Mouse (Mus musculus): ENCODE measurements around the gene Ppp1r1b. TPM values are rescaled to one million over a fixed set of nuclear protein-coding genes. Genes with fewer than 3 reads are reported as not detected.
"Not testable (repeated sequence)": the region's sequence is repeated elsewhere in the genome, so short reads cannot be mapped to it uniquely, and the experiment has no call there.

The Ppp1r1b gene
- polyA plus RNA-seq, 1 experiment from 2014 or later = 0.10 TPM

DNA sequence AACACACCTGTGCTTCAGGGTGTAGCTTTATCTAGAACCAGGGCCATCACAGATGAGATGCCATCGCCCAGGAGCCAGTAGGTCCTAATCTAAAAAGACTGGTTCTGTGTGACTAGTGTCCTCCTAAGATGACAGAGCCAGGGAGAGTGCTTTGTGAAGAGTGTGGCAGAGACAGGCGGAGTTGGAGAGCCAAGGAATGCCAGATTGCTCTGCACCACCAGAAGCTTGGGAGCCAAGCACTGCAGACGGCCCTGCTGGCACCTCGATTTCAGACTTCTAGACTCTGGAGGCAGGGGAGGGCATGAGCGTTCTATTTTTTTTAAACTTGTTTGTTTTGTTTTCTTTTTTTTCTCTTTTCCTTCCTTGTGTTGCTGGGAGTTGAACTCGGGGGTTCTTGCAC is 21.1 kb downstream of the Ppp1r1b start:
- Histone ChIP-seq H3K27me3 (replicated peaks) (no peaks in the 10 kb centered on the region), H3K9ac (no peak overlapping the region), H3K4me3 (no peak overlapping the region), H3K4me2 (no peak overlapping the region), H3K27ac (no peak overlapping the region), H3K36me3 (peaks cover 11% of the 10 kb centered on the region), H3K4me1 (peaks cover 1% of the 10 kb centered on the region; the same call in 1 of the 2 replicates), H3K9me3 (replicated peaks) (no peaks in the 10 kb centered on the region)
- ATAC-seq = no peak
- WGBS (ENCODE audit: insufficient replicate concordance) = 67% methylated on average over 6 of the region's 6 CpGs

DNA sequence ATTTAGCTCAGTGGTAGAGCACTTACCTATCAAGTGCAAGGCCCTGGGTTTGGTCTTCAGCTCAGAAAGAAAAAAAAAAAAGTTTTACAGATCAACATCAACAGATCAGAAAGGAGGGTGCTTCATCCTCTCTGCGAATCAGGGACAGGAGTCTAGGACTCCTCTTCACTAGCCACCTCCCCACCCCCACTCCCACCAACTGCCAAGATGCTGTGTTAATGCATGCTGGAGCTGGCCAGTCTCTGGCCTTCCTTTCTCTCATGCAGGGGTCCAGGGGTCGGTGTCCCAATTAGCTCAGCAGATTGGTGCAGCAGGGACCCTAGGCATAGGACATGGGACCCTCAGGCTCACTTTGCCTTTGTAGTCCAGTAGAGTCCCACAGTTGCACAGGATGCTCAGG is 22.4 kb downstream of the Ppp1r1b start:
- no peak overlapping the region for H3K9ac ChIP-seq
- no peaks in the 10 kb centered on the region for H3K27me3 ChIP-seq (replicated peaks)
- 83% methylated on average over 2 of the region's 2 CpGs for WGBS (ENCODE audit: insufficient replicate concordance)
- no peaks in the 10 kb centered on the region for H3K4me1 ChIP-seq
- H3K27ac ChIP-seq = no peak overlapping the region
- H3K4me2 ChIP-seq = no peak overlapping the region
- peaks cover 24% of the 10 kb centered on the region for H3K36me3 ChIP-seq
- H3K4me3 ChIP-seq = no peak overlapping the region
- no peaks in the 10 kb centered on the region for H3K9me3 ChIP-seq (replicated peaks)
- ATAC-seq = no peak

DNA sequence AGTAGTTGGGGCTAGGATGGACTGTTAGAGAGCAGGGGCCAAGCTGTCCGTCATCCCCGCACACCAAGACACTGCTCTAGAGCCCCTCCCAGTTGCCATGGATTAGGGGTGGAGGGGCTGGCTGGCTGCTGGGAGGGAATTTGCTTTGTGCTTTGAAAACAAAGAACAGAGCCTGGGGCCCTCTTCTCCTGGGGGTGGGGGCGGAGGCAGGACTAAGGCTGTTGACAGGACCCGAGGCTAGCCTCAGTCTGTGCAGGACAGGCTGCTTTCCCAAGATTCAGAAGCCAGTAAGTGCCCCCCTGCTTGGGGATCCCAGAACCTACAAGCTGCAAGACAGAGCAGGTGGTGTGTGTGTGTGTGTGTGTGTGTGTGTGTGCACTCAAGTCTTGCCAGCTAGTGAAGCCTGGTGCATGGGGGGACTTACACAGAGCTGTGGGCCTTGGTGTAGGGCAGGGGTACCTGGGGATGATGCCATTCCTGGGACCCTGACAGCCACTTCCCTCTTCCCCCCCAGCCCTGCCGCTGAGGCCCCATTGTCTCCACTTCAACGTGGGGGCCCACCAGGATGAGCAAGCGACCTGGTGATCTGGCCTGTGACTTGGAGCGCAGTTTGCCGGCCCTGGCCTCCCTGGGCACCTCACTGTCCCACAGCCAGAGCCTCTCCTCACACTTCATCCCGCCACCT is 23.5 kb downstream of the Ppp1r1b start:
- Histone ChIP-seq H3K27ac (no peak overlapping the region), H3K4me2 (no peak overlapping the region), H3K27me3 (replicated peaks) (no peaks in the 10 kb centered on the region), H3K36me3 (peaks cover 35% of the 10 kb centered on the region), H3K4me1 (no peaks in the 10 kb centered on the region), H3K4me3 (no peak overlapping the region), H3K9me3 (replicated peaks) (no peaks in the 10 kb centered on the region), H3K9ac (no peak overlapping the region)
- ATAC-seq = no peak
- WGBS (ENCODE audit: insufficient replicate concordance) = 67% methylated on average over 9 of the region's 10 CpGs

DNA sequence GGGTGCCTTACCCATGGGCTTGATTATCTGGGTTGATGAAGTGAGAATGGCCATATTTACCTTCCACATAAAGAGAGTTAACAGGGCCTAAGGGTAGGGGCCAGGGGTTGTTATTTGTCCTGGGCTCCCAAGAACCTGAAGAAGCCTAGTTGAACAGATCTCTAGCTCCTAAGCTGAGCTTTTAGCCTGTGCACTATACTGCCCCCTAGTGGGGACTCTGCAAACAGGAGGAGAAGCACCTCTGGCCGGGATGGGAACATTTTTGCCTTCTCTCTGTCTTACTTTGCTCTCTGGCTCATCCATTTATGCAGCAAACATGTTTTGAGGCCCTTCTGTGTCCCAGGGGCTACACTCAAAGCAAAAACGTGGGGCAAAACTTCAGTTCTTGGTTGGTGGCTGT is 24.2 kb downstream of the Ppp1r1b start:
- no peaks in the 10 kb centered on the region for H3K9me3 ChIP-seq (replicated peaks)
- WGBS (ENCODE audit: insufficient replicate concordance) = 12% methylated on average over 2 of the region's 2 CpGs
- no peak for ATAC-seq
- no peak overlapping the region for H3K27ac ChIP-seq
- no peak overlapping the region for H3K4me2 ChIP-seq
- H3K9ac ChIP-seq = no peak overlapping the region
- H3K4me1 ChIP-seq = no peaks in the 10 kb centered on the region
- no peak overlapping the region for H3K4me3 ChIP-seq
- no peaks in the 10 kb centered on the region for H3K27me3 ChIP-seq (replicated peaks)
- peaks cover 42% of the 10 kb centered on the region for H3K36me3 ChIP-seq

DNA sequence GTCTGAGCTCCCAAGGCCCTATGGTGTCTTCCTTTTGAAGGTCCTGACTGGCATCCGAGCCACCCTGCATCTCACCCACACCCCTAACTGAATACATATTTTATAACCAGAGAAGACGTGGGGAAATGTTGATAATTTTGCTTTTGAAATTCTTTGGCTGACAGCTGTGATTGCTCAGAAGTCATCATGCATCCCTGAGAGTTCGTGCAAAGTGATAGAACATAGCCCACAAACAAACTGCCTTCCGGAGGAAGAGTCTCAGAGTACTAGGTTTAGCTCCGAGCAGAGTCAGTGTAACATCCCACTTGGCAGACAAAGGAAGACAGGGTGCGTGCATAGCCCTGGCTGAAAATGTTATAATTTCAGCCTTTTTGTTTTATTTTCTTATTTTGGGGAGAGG is 25.0 kb downstream of the Ppp1r1b start:
- Histone ChIP-seq H3K27me3 (replicated peaks) (no peaks in the 10 kb centered on the region), H3K4me2 (no peak overlapping the region), H3K9ac (no peak overlapping the region), H3K9me3 (replicated peaks) (no peaks in the 10 kb centered on the region), H3K4me3 (no peak overlapping the region), H3K4me1 (no peaks in the 10 kb centered on the region), H3K27ac (no peak overlapping the region), H3K36me3 (peaks cover 50% of the 10 kb centered on the region)
- WGBS (ENCODE audit: insufficient replicate concordance) = 83% methylated on average over 6 of the region's 6 CpGs
- no peak for ATAC-seq

DNA sequence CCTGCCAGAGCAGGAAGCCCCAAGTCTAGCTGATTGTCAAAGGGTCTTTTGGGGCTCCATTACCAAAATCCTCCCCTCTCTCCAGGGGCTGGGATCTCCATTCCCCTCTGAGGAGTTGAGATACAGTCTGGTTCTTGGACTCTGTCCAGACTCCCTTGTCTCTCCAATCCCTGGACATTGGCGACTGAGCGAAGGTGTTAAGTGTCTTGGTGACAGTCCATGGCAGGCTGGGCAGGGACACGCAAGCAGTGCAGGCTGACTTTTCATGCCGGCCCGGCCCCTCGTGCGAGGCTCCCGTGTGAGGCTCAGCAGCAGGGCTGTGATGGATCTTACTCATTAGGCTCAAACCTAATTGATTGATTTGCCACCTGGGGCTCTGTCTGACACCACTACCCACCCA is 26.1 kb downstream of the Ppp1r1b start:
- WGBS (ENCODE audit: insufficient replicate concordance) = 72% methylated on average over 8 of the region's 8 CpGs
- H3K27me3 ChIP-seq (replicated peaks) = no peaks in the 10 kb centered on the region
- ATAC-seq = no peak
- no peak overlapping the region for H3K9ac ChIP-seq
- H3K27ac ChIP-seq = no peak overlapping the region
- H3K4me1 ChIP-seq = no peaks in the 10 kb centered on the region
- peaks cover 60% of the 10 kb centered on the region for H3K36me3 ChIP-seq
- no peak overlapping the region for H3K4me2 ChIP-seq
- H3K9me3 ChIP-seq (replicated peaks) = no peaks in the 10 kb centered on the region
- H3K4me3 ChIP-seq = no peak overlapping the region

DNA sequence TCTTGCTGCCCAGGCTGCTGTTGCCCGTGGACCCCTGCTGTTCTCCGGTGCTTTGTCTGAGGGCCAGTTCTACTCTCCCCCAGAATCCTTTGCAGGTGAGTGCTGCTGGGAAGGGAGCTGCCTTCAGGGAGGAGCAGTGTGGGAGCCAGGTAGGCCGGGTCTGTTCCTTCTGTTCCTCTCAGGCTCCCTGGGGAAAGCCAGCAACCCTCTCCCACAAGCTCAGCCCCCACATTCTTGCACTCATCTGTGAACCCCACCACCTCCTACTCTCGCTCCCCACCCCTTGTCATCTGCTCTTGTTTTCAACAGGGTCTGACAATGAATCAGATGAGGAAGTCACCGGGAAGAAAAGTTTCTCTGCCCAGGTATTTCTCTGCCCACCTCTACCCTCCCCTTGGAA is 28.6 kb downstream of the Ppp1r1b start:
- H3K4me2 ChIP-seq = no peak overlapping the region
- H3K4me3 ChIP-seq = no peak overlapping the region
- no peaks in the 10 kb centered on the region for H3K27me3 ChIP-seq (replicated peaks)
- WGBS (ENCODE audit: insufficient replicate concordance) = 56% methylated on average over 5 of the region's 5 CpGs
- no peaks in the 10 kb centered on the region for H3K4me1 ChIP-seq
- no peak for ATAC-seq
- H3K9me3 ChIP-seq (replicated peaks) = no peaks in the 10 kb centered on the region
- no peak overlapping the region for H3K9ac ChIP-seq
- H3K36me3 ChIP-seq = peaks cover 77% of the 10 kb centered on the region
- H3K27ac ChIP-seq = no peak overlapping the region

DNA sequence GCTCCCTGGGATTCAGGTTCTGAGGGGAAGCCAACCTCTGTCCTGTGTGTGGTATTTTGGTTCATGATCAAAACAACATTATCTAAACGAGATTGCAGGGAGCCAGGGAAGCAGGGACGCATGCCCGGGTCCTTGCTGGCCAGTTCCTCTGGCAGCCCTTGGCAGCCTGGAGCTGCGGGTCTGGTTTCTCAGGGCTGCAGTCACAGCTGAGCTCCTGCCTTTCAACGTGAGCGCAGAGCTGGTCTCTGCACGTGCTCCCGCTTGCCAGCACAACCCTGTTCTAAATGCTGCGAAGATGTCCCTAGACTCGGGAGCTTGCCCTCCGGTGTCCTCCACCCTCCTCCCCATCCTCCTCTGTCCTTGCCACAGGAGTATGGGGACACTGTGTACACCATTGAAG is 29.6 kb downstream of the Ppp1r1b start:
- H3K9ac ChIP-seq = no peak overlapping the region
- no peak overlapping the region for H3K27ac ChIP-seq
- no peaks in the 10 kb centered on the region for H3K9me3 ChIP-seq (replicated peaks)
- WGBS (ENCODE audit: insufficient replicate concordance) = 72% methylated on average over 11 of the region's 11 CpGs
- no peak overlapping the region for H3K4me3 ChIP-seq
- no peaks in the 10 kb centered on the region for H3K27me3 ChIP-seq (replicated peaks)
- no peak for ATAC-seq
- H3K4me2 ChIP-seq = no peak overlapping the region
- peaks cover 76% of the 10 kb centered on the region for H3K36me3 ChIP-seq
- no peaks in the 10 kb centered on the region for H3K4me1 ChIP-seq

DNA sequence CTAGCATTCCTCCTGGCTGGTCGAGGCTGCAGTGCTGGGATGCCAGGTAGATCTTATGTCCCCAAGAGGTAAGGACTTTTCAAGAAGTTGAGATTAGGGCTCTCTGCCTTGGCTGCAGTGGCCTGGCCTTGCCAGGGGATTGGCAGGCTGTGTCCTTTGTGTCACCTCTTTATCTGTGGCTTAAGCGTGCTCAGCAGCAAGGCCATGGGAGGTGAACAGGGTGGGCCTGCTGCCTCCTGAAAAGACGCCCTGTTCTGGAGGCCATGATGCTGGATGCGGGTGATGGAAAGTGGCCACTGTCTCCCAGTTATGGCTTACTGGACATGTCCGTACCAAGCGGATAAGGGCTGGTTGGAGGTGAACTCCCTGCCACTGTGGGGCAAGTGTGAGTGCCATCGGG is 31.2 kb downstream of the Ppp1r1b start:
- H3K27ac ChIP-seq = no peak overlapping the region
- peaks cover 16% of the 10 kb centered on the region for H3K27me3 ChIP-seq (replicated peaks)
- H3K4me3 ChIP-seq = no peak overlapping the region
- H3K9me3 ChIP-seq (replicated peaks) = no peaks in the 10 kb centered on the region
- H3K9ac ChIP-seq = no peak overlapping the region
- WGBS (ENCODE audit: insufficient replicate concordance) = 71% methylated on average over 7 of the region's 7 CpGs
- H3K4me2 ChIP-seq = no peak overlapping the region
- H3K36me3 ChIP-seq = peaks cover 66% of the 10 kb centered on the region
- no peaks in the 10 kb centered on the region for H3K4me1 ChIP-seq
- no peak for ATAC-seq

DNA sequence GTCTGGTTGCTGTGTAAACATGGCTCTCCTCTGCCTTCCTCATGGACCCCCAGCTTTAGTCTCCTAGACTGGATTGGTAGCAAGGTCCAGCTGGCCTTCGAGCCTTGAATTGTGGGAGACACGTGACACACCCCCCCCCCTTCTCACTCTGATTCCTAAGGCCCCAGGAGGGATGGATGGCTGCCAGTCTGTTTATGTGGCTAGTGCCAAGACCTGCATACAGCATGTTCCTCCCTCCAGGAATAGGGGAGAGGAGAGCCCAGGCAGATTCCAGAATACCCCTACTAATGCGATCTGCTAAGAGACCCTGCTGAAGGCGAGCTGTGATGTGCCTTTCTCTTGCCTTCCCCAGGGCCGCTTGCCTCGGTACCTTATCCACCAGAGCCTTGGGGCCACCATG is 31.9 kb downstream of the Ppp1r1b start:
- H3K9ac ChIP-seq = no peak overlapping the region
- H3K36me3 ChIP-seq = peaks cover 59% of the 10 kb centered on the region
- ATAC-seq = no peak
- peaks cover 23% of the 10 kb centered on the region for H3K27me3 ChIP-seq (replicated peaks)
- WGBS (ENCODE audit: insufficient replicate concordance) = 77% methylated on average over 6 of the region's 6 CpGs
- H3K4me2 ChIP-seq = no peak overlapping the region
- no peaks in the 10 kb centered on the region for H3K4me1 ChIP-seq
- H3K4me3 ChIP-seq = no peak overlapping the region
- no peaks in the 10 kb centered on the region for H3K9me3 ChIP-seq (replicated peaks)
- no peak overlapping the region for H3K27ac ChIP-seq

DNA sequence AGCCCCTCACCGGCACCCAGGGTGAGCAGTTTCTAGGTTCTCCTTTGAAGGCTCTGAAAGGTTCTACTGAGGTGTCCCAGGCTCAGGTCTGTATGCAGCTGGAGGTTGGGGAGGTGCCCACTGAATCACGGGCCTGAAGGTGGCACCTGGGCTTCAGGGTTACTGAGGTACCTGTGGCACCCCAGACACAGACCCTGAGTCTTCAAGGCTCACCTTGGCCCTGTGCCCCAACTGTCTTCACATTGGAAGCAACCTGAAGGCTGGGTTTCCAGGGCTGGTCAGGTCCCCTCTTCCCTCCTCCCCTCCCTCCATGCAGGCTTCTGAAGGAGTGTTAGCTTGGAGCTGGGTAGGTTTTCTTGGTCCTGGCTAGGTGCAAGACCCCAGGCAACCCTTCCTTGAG is 33.4 kb downstream of the Ppp1r1b start:
- Histone ChIP-seq H3K4me2 (no peak overlapping the region), H3K9ac (no peak overlapping the region), H3K4me3 (no peak overlapping the region), H3K36me3 (peaks cover 43% of the 10 kb centered on the region), H3K9me3 (replicated peaks) (no peaks in the 10 kb centered on the region), H3K27ac (no peak overlapping the region), H3K27me3 (replicated peaks) (peaks cover 38% of the 10 kb centered on the region), H3K4me1 (no peaks in the 10 kb centered on the region)
- 81% methylated on average over 2 of the region's 2 CpGs for WGBS (ENCODE audit: insufficient replicate concordance)
- ATAC-seq = no peak

DNA sequence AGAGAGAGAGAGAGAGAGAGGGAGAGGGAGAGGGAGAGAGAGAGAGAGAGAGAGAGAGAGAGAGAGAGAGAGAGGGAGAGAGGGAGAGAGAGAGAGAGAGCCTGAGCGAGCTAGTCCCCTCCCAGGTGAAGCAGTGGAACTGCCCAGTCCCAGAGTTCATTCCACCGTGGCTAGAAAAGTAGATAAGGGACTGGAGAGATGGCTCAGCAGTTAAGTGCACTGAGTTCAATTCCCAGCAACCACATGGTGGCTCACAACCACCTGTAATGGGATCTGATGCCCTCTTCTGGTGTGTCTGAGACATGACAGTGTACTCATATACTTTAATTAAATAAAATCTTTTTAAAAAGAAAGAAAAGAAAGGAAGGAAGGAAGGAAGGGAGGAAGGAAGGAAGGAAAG is 34.2 kb downstream of the Ppp1r1b start:
- Histone ChIP-seq H3K27me3 (replicated peaks) (peaks cover 46% of the 10 kb centered on the region), H3K36me3 (peaks cover 36% of the 10 kb centered on the region)
- H3K9ac ChIP-seq; H3K27ac ChIP-seq; H3K4me1 ChIP-seq; H3K4me3 ChIP-seq; H3K9me3 ChIP-seq (replicated peaks); H3K4me2 ChIP-seq; ATAC-seq: not testable (repeated sequence)
- WGBS (ENCODE audit: insufficient replicate concordance) = 37% methylated on average over 2 of the region's 2 CpGs

Data from liver, embryonic 12.5 days (tissue).